Mouse (Mus musculus): ENCODE measurements around the gene Gm10645. TPM values are rescaled to one million over a fixed set of nuclear protein-coding genes. Genes with fewer than 3 reads are reported as not detected.

Gm10645 gene
- polyA plus RNA-seq (2012; rRNA removed) = 0.67 and 1.4 TPM in 2 replicates

GRCm38 (mm10) chr8:83165931-83166867 is at the start of gene Gm10645:
Gene Gm10645, minus strand, starts transcription at chr8:83166170.
- peak within 1 kb of the TSS; percentile 54 for H3K4me3 ChIP-seq (replicated peaks; ENCODE audit: extremely low read depth, low read depth, low read length)
- 4% methylated on average over 54 of the region's 54 CpGs for WGBS
- no peaks in the 10 kb centered on the region for H3K4me1 ChIP-seq (ENCODE audit: control insufficient read depth, insufficient read depth, low read length)
- no peak for TF ChIP-seq POLR2A (IDR thresholded peaks at IDR 0.05; ENCODE audit: borderline replicate concordance, extremely low read depth, low read depth, low read length)
- no peak for TF ChIP-seq CTCF (IDR thresholded peaks at IDR 0.05; ENCODE audit: insufficient read depth, low read length)
- DNase-seq = peak; percentile 43

- Histone ChIP-seq H3K4me1 (ENCODE audit: control insufficient read depth, insufficient read depth, low read length) (no peaks in the 10 kb centered on the region; the same call in 1 of the 2 replicates), H3K4me3 (replicated peaks; ENCODE audit: extremely low read depth, low read depth, low read length) (no peak overlapping the region)
- TF ChIP-seq CTCF (IDR thresholded peaks at IDR 0.05; ENCODE audit: insufficient read depth, low read length) (no peak), POLR2A (IDR thresholded peaks at IDR 0.05; ENCODE audit: borderline replicate concordance, extremely low read depth, low read depth, low read length) (no peak)
- DNase-seq = no peak
- WGBS = 32% methylated on average over 5 of the region's 5 CpGs
Observed at GRCm38 (mm10) chr8:83215065-83215464, 49.1 kb upstream of the Gm10645 start.

DNA sequence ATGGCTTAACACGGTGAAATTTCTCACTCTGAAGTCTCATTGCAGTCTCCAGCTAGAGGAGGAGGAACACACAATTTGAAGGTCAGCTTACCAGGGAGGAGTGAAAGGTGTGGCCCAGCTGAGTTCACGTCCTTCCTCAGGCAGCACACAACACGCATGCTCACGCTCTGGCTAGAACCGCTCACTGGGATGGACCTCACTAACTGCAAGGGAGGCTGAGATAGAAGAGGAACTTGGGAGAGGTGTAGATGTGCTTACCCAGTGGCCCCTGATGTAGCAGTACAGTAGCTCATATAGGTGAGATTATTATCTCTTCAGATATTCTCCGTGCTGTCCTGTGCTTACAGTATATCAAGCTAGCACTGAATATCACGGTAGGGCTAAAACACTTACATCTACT is 44.7 kb upstream of the Gm10645 start:
- TF ChIP-seq POLR2A (IDR thresholded peaks at IDR 0.05; ENCODE audit: borderline replicate concordance, extremely low read depth, low read depth, low read length) (no peak), CTCF (IDR thresholded peaks at IDR 0.05; ENCODE audit: insufficient read depth, low read length) (no peak)
- Histone ChIP-seq H3K4me1 (ENCODE audit: control insufficient read depth, insufficient read depth, low read length) (no peaks in the 10 kb centered on the region), H3K4me3 (replicated peaks; ENCODE audit: extremely low read depth, low read depth, low read length) (no peak overlapping the region)
- no peak for DNase-seq
- 87% methylated on average over 7 of the region's 7 CpGs for WGBS

- no peak for DNase-seq
- Histone ChIP-seq H3K4me1 (ENCODE audit: control insufficient read depth, insufficient read depth, low read length) (no peaks in the 10 kb centered on the region), H3K4me3 (replicated peaks; ENCODE audit: extremely low read depth, low read depth, low read length) (no peak overlapping the region)
- TF ChIP-seq CTCF (IDR thresholded peaks at IDR 0.05; ENCODE audit: insufficient read depth, low read length) (no peak), POLR2A (IDR thresholded peaks at IDR 0.05; ENCODE audit: borderline replicate concordance, extremely low read depth, low read depth, low read length) (no peak)
- WGBS = 47% methylated on average over 4 of the region's 4 CpGs
Observed at GRCm38 (mm10) chr8:83209581-83209980, 43.6 kb upstream of the Gm10645 start.

DNA sequence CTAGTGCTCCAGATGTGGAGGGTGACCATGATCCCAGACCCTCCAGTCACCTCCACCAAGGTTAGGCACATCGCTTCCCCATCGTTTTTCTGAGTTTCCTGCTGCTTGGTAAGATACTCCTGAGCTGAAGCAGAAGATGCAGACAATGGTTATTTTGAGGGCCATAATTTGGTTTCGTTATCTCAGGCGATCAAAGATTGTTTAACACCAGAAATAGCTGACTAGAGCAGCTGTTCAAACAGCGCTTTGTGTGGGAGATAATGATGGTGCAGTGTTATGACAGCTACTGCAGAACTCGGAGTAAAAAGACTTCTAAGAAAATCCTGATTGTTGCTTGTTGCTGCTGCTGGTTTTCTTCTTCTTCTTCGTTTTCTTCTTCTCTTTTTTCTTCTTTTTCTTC is 39.9 kb upstream of the Gm10645 start:
- WGBS = 48% methylated on average over 7 of the region's 7 CpGs
- Histone ChIP-seq H3K4me1 (ENCODE audit: control insufficient read depth, insufficient read depth, low read length) (no peaks in the 10 kb centered on the region), H3K4me3 (replicated peaks; ENCODE audit: extremely low read depth, low read depth, low read length) (no peak overlapping the region)
- no peak for DNase-seq
- no peak for TF ChIP-seq CTCF (IDR thresholded peaks at IDR 0.05; ENCODE audit: insufficient read depth, low read length)
- no peak for TF ChIP-seq POLR2A (IDR thresholded peaks at IDR 0.05; ENCODE audit: borderline replicate concordance, extremely low read depth, low read depth, low read length)

GRCm38 (mm10) chr8:83202946-83203345 is 37.0 kb upstream of the Gm10645 start:
- 80% methylated on average over 11 of the region's 11 CpGs for WGBS
- H3K4me3 ChIP-seq (replicated peaks; ENCODE audit: extremely low read depth, low read depth, low read length) = no peak overlapping the region
- H3K4me1 ChIP-seq (ENCODE audit: control insufficient read depth, insufficient read depth, low read length) = no peaks in the 10 kb centered on the region; the same call in 1 of the 2 replicates
- no peak for DNase-seq
- TF ChIP-seq POLR2A (IDR thresholded peaks at IDR 0.05; ENCODE audit: borderline replicate concordance, extremely low read depth, low read depth, low read length) = no peak
- no peak for TF ChIP-seq CTCF (IDR thresholded peaks at IDR 0.05; ENCODE audit: insufficient read depth, low read length)

GRCm38 (mm10) chr8:83200191-83201177 is 34.5 kb upstream of the Gm10645 start:
- peak overlapping the region; percentile 9 for H3K4me3 ChIP-seq (replicated peaks; ENCODE audit: extremely low read depth, low read depth, low read length)
- WGBS = 38% methylated on average over 16 of the region's 16 CpGs
- DNase-seq = no peak
- H3K4me1 ChIP-seq (ENCODE audit: control insufficient read depth, insufficient read depth, low read length) = no peaks in the 10 kb centered on the region; the same call in 1 of the 2 replicates
- TF ChIP-seq CTCF (IDR thresholded peaks at IDR 0.05; ENCODE audit: insufficient read depth, low read length) = no peak

GRCm38 (mm10) chr8:83199715-83200114 is 33.7 kb upstream of the Gm10645 start:
- Histone ChIP-seq H3K4me1 (ENCODE audit: control insufficient read depth, insufficient read depth, low read length) (no peaks in the 10 kb centered on the region; the same call in 1 of the 2 replicates), H3K4me3 (replicated peaks; ENCODE audit: extremely low read depth, low read depth, low read length) (no peak overlapping the region)
- TF ChIP-seq POLR2A (IDR thresholded peaks at IDR 0.05; ENCODE audit: borderline replicate concordance, extremely low read depth, low read depth, low read length) (no peak), CTCF (IDR thresholded peaks at IDR 0.05; ENCODE audit: insufficient read depth, low read length) (no peak)
- 73% methylated on average over 8 of the region's 8 CpGs for WGBS
- no peak for DNase-seq

GRCm38 (mm10) chr8:83196088-83196487 is 30.1 kb upstream of the Gm10645 start:
- H3K4me3 ChIP-seq (replicated peaks; ENCODE audit: extremely low read depth, low read depth, low read length) = no peak overlapping the region
- TF ChIP-seq POLR2A (IDR thresholded peaks at IDR 0.05; ENCODE audit: borderline replicate concordance, extremely low read depth, low read depth, low read length) (no peak), CTCF (IDR thresholded peaks at IDR 0.05; ENCODE audit: insufficient read depth, low read length) (no peak)
- H3K4me1 ChIP-seq (ENCODE audit: control insufficient read depth, insufficient read depth, low read length) = no peaks in the 10 kb centered on the region; the same call in 1 of the 2 replicates
- no peak for DNase-seq
- 78% methylated on average over 6 of the region's 6 CpGs for WGBS
